Mouse (Mus musculus) midbrain, embryonic 15.5 days (tissue): Measurements from ENCODE around the gene 4933427D14Rik. TPM values are rescaled to one million over a fixed set of nuclear protein-coding genes. Genes with fewer than 3 reads are reported as not detected.

Source experiments
- ATAC-seq: fragments of 200-750 bp; cut with Nextera tagmentation; replicated peaks from 2 replicates; pipeline ENCODE4 v1.8.0; 2017; ENCODE audit warnings: moderate TSS enrichment
- H3K27ac ChIP-seq: fragments of 300-500 bp; sonication (generic); 2 replicates; pipeline ENCODE4 v1.5.1; 2015; ENCODE audit warnings: mild to moderate bottlenecking, inconsistent platforms
- H3K27me3 ChIP-seq: fragments of 300-500 bp; sonication (generic); replicated peaks from 2 replicates; pipeline ENCODE4 v1.6.1; 2015; ENCODE audit warnings: inconsistent platforms
- H3K36me3 ChIP-seq: fragments of 300-500 bp; sonication (generic); replicated peaks from 2 replicates; pipeline ENCODE4 v1.6.1; 2015; ENCODE audit warnings: inconsistent platforms
- H3K4me1 ChIP-seq: fragments of 300-500 bp; sonication (generic); 2 replicates; pipeline ENCODE4 v1.6.1; 2015; ENCODE audit warnings: inconsistent platforms
- H3K4me2 ChIP-seq: fragments of 300-500 bp; sonication (generic); 2 replicates; pipeline ENCODE4 v1.6.1; 2015; ENCODE audit warnings: inconsistent platforms, mild to moderate bottlenecking, moderate library complexity
- H3K4me3 ChIP-seq: fragments of 300-500 bp; sonication (generic); 2 replicates; pipeline ENCODE4 v1.5.1; 2015; ENCODE audit warnings: mild to moderate bottlenecking, inconsistent platforms
- H3K9ac ChIP-seq: fragments of 300-500 bp; sonication (generic); 2 replicates; pipeline ENCODE4 v1.6.1; 2015; ENCODE audit warnings: mild to moderate bottlenecking, inconsistent platforms
- H3K9me3 ChIP-seq: fragments of 300-500 bp; sonication (generic); 2 replicates; pipeline ENCODE4 v1.6.1; 2016; ENCODE audit warnings: inconsistent platforms
- WGBS: fragments of 180-500 bp; shearing (Covaris S2); methylation state at CpG from one replicate; pipeline ENCODE4 v1.1.7; 2015; ENCODE audit warnings: mixed read lengths; 5-methylcytosine and 5-hydroxymethylcytosine counted together
- polyA plus RNA-seq: library from polyadenylated mRNA; unstranded; fragments of >200 nt; fragmentation: Nextera tagmentation; extraction: Ambion mirVana; gene quantifications from 2 replicates; pipeline ENCODE4 v1.2.1, GENCODE M21; 2015

Gene 4933427D14Rik
- polyA plus RNA-seq = 24.0 and 26.0 TPM in 2 replicates

- Histone ChIP-seq H3K4me2 (peak within 1 kb of the TSS; percentile 76), H3K27me3 (no peaks in the 10 kb centered on the region), H3K4me1 (peaks cover 30% of the 10 kb centered on the region), H3K36me3 (peaks cover 16% of the 10 kb centered on the region), H3K4me3 (peak within 1 kb of the TSS; percentile 68), H3K9me3 (no peaks in the 10 kb centered on the region), H3K27ac (peak within 1 kb of the TSS; percentile 76), H3K9ac (peak within 1 kb of the TSS; percentile 80)
- ATAC-seq = peak; percentile 94
- 0% methylated on average over 42 of the region's 42 CpGs for WGBS
Observed at GRCm38 (mm10) chr11:72207204-72207833, at the start of gene 4933427D14Rik, which contains the start of gene Txndc17. Gene 4933427D14Rik (minus strand): TSS chr11:72207459. Gene Txndc17 (plus strand): TSS chr11:72207547.

- no peak overlapping the region for H3K9ac ChIP-seq
- no peak for ATAC-seq
- whole genome bisulfite sequencing = 80% methylated on average over 2 of the region's 2 CpGs
- no peaks in the 10 kb centered on the region for H3K9me3 ChIP-seq
- H3K36me3 ChIP-seq = no peaks in the 10 kb centered on the region
- no peak overlapping the region for H3K4me2 ChIP-seq
- no peaks in the 10 kb centered on the region for H3K4me1 ChIP-seq
- H3K27ac ChIP-seq = no peak overlapping the region
- no peak overlapping the region for H3K4me3 ChIP-seq
- H3K27me3 ChIP-seq = no peaks in the 10 kb centered on the region
Observed at GRCm38 (mm10) chr11:72256441-72256840, 49.2 kb upstream of the 4933427D14Rik start.

- ATAC-seq = no peak
- H3K4me3 ChIP-seq = no peak overlapping the region
- no peak overlapping the region for H3K9ac ChIP-seq
- H3K9me3 ChIP-seq = no peaks in the 10 kb centered on the region
- H3K36me3 ChIP-seq = no peaks in the 10 kb centered on the region
- H3K27me3 ChIP-seq = no peaks in the 10 kb centered on the region
- no peak overlapping the region for H3K4me2 ChIP-seq
- no peaks in the 10 kb centered on the region for H3K4me1 ChIP-seq
- no peak overlapping the region for H3K27ac ChIP-seq
- 91% methylated on average over 4 of the region's 4 CpGs for WGBS
Observed at GRCm38 (mm10) chr11:72255629-72256028, 48.4 kb upstream of the 4933427D14Rik start.

- no peak for ATAC-seq
Observed at GRCm38 (mm10) chr11:72245196-72245753, 38.0 kb upstream of the 4933427D14Rik start.

GRCm38 (mm10) chr11:72240062-72240860 is 33.0 kb upstream of the 4933427D14Rik start:
- no peaks in the 10 kb centered on the region for H3K4me1 ChIP-seq
- no peaks in the 10 kb centered on the region for H3K27me3 ChIP-seq
- H3K9me3 ChIP-seq = no peaks in the 10 kb centered on the region
- ATAC-seq = no peak
- H3K4me2 ChIP-seq = no peak overlapping the region
- H3K36me3 ChIP-seq = no peaks in the 10 kb centered on the region
- 71% methylated on average over 4 of the region's 4 CpGs for WGBS
- no peak overlapping the region for H3K27ac ChIP-seq
- no peak overlapping the region for H3K4me3 ChIP-seq
- no peak overlapping the region for H3K9ac ChIP-seq

More at GRCm38 (mm10) chr11:72245196-72245753, 38.0 kb upstream of the 4933427D14Rik start:
- H3K27ac ChIP-seq = no peak overlapping the region
- no peaks in the 10 kb centered on the region for H3K9me3 ChIP-seq
- no peaks in the 10 kb centered on the region for H3K4me1 ChIP-seq
- no peak overlapping the region for H3K4me2 ChIP-seq
- H3K27me3 ChIP-seq = no peaks in the 10 kb centered on the region
- H3K9ac ChIP-seq = no peak overlapping the region
- H3K36me3 ChIP-seq = no peaks in the 10 kb centered on the region
- no peak overlapping the region for H3K4me3 ChIP-seq
- WGBS = 80% methylated on average over 8 of the region's 8 CpGs

- 67% methylated on average over 5 of the region's 5 CpGs for WGBS
- no peak for ATAC-seq
- no peaks in the 10 kb centered on the region for H3K27me3 ChIP-seq
- no peaks in the 10 kb centered on the region for H3K9me3 ChIP-seq
- H3K9ac ChIP-seq = no peak overlapping the region
- no peak overlapping the region for H3K27ac ChIP-seq
- no peaks in the 10 kb centered on the region for H3K36me3 ChIP-seq
- H3K4me3 ChIP-seq = no peak overlapping the region
- H3K4me2 ChIP-seq = no peak overlapping the region
- no peaks in the 10 kb centered on the region for H3K4me1 ChIP-seq
Observed at GRCm38 (mm10) chr11:72234013-72234412, 26.8 kb upstream of the 4933427D14Rik start.

- no peak for ATAC-seq
- no peak overlapping the region for H3K27ac ChIP-seq
- no peaks in the 10 kb centered on the region for H3K36me3 ChIP-seq
- WGBS = 67% methylated on average over 1 of the region's 1 CpGs
- H3K27me3 ChIP-seq = no peaks in the 10 kb centered on the region
- no peak overlapping the region for H3K4me3 ChIP-seq
- H3K4me2 ChIP-seq = no peak overlapping the region
- H3K9me3 ChIP-seq = no peaks in the 10 kb centered on the region
- H3K4me1 ChIP-seq = no peaks in the 10 kb centered on the region
- H3K9ac ChIP-seq = no peak overlapping the region
Observed at GRCm38 (mm10) chr11:72232991-72233390, 25.7 kb upstream of the 4933427D14Rik start.

- WGBS = 85% methylated on average over 7 of the region's 7 CpGs
- no peaks in the 10 kb centered on the region for H3K9me3 ChIP-seq
Observed at GRCm38 (mm10) chr11:72232068-72232467, 24.8 kb upstream of the 4933427D14Rik start.

GRCm38 (mm10) chr11:72228513-72228912 is 21.3 kb upstream of the 4933427D14Rik start:
- no peaks in the 10 kb centered on the region for H3K36me3 ChIP-seq
- WGBS = 92% methylated on average over 4 of the region's 4 CpGs
- no peaks in the 10 kb centered on the region for H3K27me3 ChIP-seq
- no peak for ATAC-seq
- H3K9me3 ChIP-seq = no peaks in the 10 kb centered on the region
- no peak overlapping the region for H3K4me2 ChIP-seq
- no peaks in the 10 kb centered on the region for H3K4me1 ChIP-seq
- H3K4me3 ChIP-seq = no peak overlapping the region
- H3K9ac ChIP-seq = no peak overlapping the region
- H3K27ac ChIP-seq = no peak overlapping the region

More at GRCm38 (mm10) chr11:72232068-72232467, 24.8 kb upstream of the 4933427D14Rik start:
- H3K27me3 ChIP-seq = no peaks in the 10 kb centered on the region
- no peak overlapping the region for H3K4me3 ChIP-seq
- H3K36me3 ChIP-seq = no peaks in the 10 kb centered on the region
- no peak overlapping the region for H3K4me2 ChIP-seq
- no peak for ATAC-seq
- H3K27ac ChIP-seq = no peak overlapping the region
- H3K9ac ChIP-seq = no peak overlapping the region
- no peaks in the 10 kb centered on the region for H3K4me1 ChIP-seq

- H3K27me3 ChIP-seq = no peaks in the 10 kb centered on the region
- H3K9ac ChIP-seq = no peak overlapping the region
- no peaks in the 10 kb centered on the region for H3K36me3 ChIP-seq
- H3K4me1 ChIP-seq = no peaks in the 10 kb centered on the region
- 95% methylated on average over 6 of the region's 6 CpGs for WGBS
- no peak for ATAC-seq
- no peak overlapping the region for H3K4me2 ChIP-seq
- no peak overlapping the region for H3K4me3 ChIP-seq
- no peak overlapping the region for H3K27ac ChIP-seq
- no peaks in the 10 kb centered on the region for H3K9me3 ChIP-seq
Observed at GRCm38 (mm10) chr11:72226901-72227300, 19.6 kb upstream of the 4933427D14Rik start.

GRCm38 (mm10) chr11:72226020-72226791 is 18.9 kb upstream of the 4933427D14Rik start:
- Histone ChIP-seq H3K36me3 (no peaks in the 10 kb centered on the region), H3K27ac (no peak overlapping the region), H3K9ac (no peak overlapping the region), H3K27me3 (no peaks in the 10 kb centered on the region), H3K4me3 (no peak overlapping the region), H3K4me1 (no peaks in the 10 kb centered on the region), H3K9me3 (no peaks in the 10 kb centered on the region), H3K4me2 (no peak overlapping the region)
- ATAC-seq = no peak
- WGBS = 44% methylated on average over 10 of the region's 10 CpGs

- H3K27ac ChIP-seq = no peak overlapping the region
- no peak overlapping the region for H3K4me3 ChIP-seq
- H3K36me3 ChIP-seq = no peaks in the 10 kb centered on the region
- 0 out of 2 replicates have a peak, but pooled peaks have one; percentile 33 for ATAC-seq
- no peaks in the 10 kb centered on the region for H3K4me1 ChIP-seq
- no peak overlapping the region for H3K4me2 ChIP-seq
- H3K9ac ChIP-seq = no peak overlapping the region
- H3K9me3 ChIP-seq = no peaks in the 10 kb centered on the region
- WGBS = 12% methylated on average over 5 of the region's 5 CpGs
- no peaks in the 10 kb centered on the region for H3K27me3 ChIP-seq
Observed at GRCm38 (mm10) chr11:72224865-72225264, 17.6 kb upstream of the 4933427D14Rik start.
